Mouse (Mus musculus) stomach, embryonic 16.5 days (tissue): Measurements from ENCODE around the gene Krtap12-1. TPM values are rescaled to one million over a fixed set of nuclear protein-coding genes. Genes with fewer than 3 reads are reported as not detected.
"Not testable (repeated sequence)": the region's sequence is repeated elsewhere in the genome, so short reads cannot be mapped to it uniquely, and the experiment has no call there.

ENCODE experiments used
- ATAC-seq: fragments of 200-750 bp; cut with Nextera tagmentation; 2 replicates; pipeline ENCODE4 v1.8.0; 2017; ENCODE audit warnings: moderate number of reproducible peaks, moderate TSS enrichment; ENCODE audit not compliant: insufficient read depth, low FRiP score
- H3K27ac ChIP-seq: fragments of 300-500 bp; sonication (generic); 2 replicates; pipeline ENCODE4 v1.5.1; 2014; ENCODE audit warnings: low read length
- H3K27me3 ChIP-seq: fragments of 300-500 bp; sonication (generic); 2 replicates; pipeline ENCODE4 v1.6.1; 2014; ENCODE audit warnings: low read length, control low read depth, mixed read lengths; ENCODE audit not compliant: control insufficient read depth, insufficient read depth
- H3K36me3 ChIP-seq: fragments of 300-500 bp; sonication (generic); 2 replicates; pipeline ENCODE4 v1.6.1; 2014; ENCODE audit warnings: low read length; ENCODE audit not compliant: control insufficient read depth, insufficient read depth
- H3K4me1 ChIP-seq: fragments of 300-500 bp; sonication (generic); 2 replicates; pipeline ENCODE4 v1.6.1; 2014; ENCODE audit warnings: low read length, control low read depth, mixed read lengths; ENCODE audit not compliant: control insufficient read depth, insufficient read depth
- H3K4me2 ChIP-seq: fragments of 300-500 bp; sonication (generic); 2 replicates; pipeline ENCODE4 v1.6.1; 2014; ENCODE audit warnings: low read depth, low read length, mixed read lengths
- H3K4me3 ChIP-seq: fragments of 300-500 bp; sonication (generic); replicated peaks from 2 replicates; pipeline ENCODE4 v1.5.1; 2014; ENCODE audit warnings: mild to moderate bottlenecking, low read length
- H3K9ac ChIP-seq: fragments of 300-500 bp; sonication (generic); 2 replicates; pipeline ENCODE4 v1.6.1; 2014; ENCODE audit warnings: low read length
- H3K9me3 ChIP-seq: fragments of 300-500 bp; sonication (generic); replicated peaks from 2 replicates; pipeline ENCODE4 v1.6.1; 2016; ENCODE audit warnings: low read length, control low read depth; ENCODE audit not compliant: control insufficient read depth
- WGBS: fragments of 180-500 bp; shearing (Covaris S2); extraction: QIAGEN DNeasy Blood & Tissue Kit; methylation state at CpG from one replicate; pipeline ENCODE4 v1.1.7; 2014; 5-methylcytosine and 5-hydroxymethylcytosine counted together
- polyA plus RNA-seq: library from polyadenylated mRNA; unstranded; fragments of >200 nt; fragmentation: Nextera tagmentation; extraction: Ambion mirVana; gene quantifications from 2 replicates; pipeline ENCODE4 v1.2.1, GENCODE M21; 2015

Gene Krtap12-1
- polyA plus RNA-seq, 1 experiment from 2014 or later = not detected

DNA sequence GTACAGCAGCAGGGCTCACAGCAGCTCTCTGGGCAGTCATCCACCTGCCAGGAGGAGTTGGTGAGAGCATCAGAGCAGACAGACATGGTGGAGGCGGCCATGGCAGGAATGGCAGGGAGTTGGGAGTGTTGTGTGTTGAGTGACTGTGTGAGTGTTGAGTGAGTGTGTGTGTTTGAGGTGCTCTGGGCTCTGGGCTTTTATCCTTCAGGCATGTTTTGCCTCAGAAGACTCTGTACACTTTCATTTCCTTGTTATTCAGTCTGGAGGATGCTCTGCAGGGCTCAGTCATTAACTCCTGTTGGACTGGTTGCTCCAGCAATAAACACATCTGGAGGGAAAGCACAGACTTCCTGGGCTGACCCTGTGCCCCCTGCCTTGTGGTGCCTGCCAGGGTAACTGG is 39.2 kb downstream of the Krtap12-1 start, which contains the start of gene Gm3233:
Gene Gm3233, minus strand, starts transcription at position 101 of the 400 bp plus-strand sequence.
- not testable (repeated sequence) for H3K36me3 ChIP-seq, H3K4me2 ChIP-seq, ATAC-seq, H3K9ac ChIP-seq, H3K27ac ChIP-seq, H3K9me3 ChIP-seq, H3K4me1 ChIP-seq, H3K27me3 ChIP-seq, H3K4me3 ChIP-seq
- no CpG with 5 or more reads among the region's 1 CpGs for WGBS

DNA sequence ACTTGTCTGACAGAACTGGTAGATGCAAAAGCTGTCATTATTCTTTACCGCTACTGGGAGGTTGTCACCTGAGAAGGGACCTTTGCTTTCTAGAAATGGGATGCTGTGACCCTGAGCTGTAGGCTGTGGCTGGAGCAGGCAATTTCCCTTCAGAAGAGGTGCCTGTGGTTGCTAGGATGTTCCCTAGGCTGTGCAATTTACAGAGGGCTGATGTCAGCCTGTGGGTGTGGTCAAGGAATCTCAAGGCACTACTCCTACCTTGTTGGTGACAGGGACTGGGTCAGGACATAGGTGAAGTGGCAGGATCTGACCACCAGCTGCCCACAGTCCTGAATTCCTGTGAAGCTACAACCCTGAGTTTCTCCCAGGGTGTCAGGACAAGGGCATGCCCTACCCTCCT is 49.3 kb downstream of the Krtap12-1 start:
- Histone ChIP-seq H3K9me3 (no peaks in the 10 kb centered on the region), H3K9ac (no peak overlapping the region), H3K27ac (no peak overlapping the region), H3K4me2 (no peak overlapping the region), H3K4me3 (no peak overlapping the region), H3K36me3 (no peaks in the 10 kb centered on the region), H3K4me1 (no peaks in the 10 kb centered on the region), H3K27me3 (no peaks in the 10 kb centered on the region)
- ATAC-seq = no peak
- 75% methylated on average over 1 of the region's 1 CpGs for WGBS

Other genes starting within 250 kb of the Krtap12-1 start
- gene Fam207a, start 204.8 kb upstream of the Krtap12-1 start, polyA plus RNA-seq = 29.7 and 31.0 TPM in 2 replicates
- gene Itgb2, start 190.3 kb upstream of the Krtap12-1 start, polyA plus RNA-seq = 6.7 and 8.3 TPM in 2 replicates
- gene Pttg1ip, start 138.9 kb upstream of the Krtap12-1 start, polyA plus RNA-seq = 210 and 244 TPM in 2 replicates
- 324 and 327 TPM in 2 replicates for gene Sumo3, start 114.5 kb upstream of the Krtap12-1 start, polyA plus RNA-seq
- 4.4 and 10.1 TPM in 2 replicates for gene Gm49325, start 114.4 kb upstream of the Krtap12-1 start, polyA plus RNA-seq
- gene Ube2g2, start 98.3 kb upstream of the Krtap12-1 start, polyA plus RNA-seq = 78.0 and 82.4 TPM in 2 replicates
- gene Tspear, start 34.0 kb upstream of the Krtap12-1 start, polyA plus RNA-seq = 0.96 and 1.5 TPM in 2 replicates
- gene Gm19402, start 29.8 kb upstream of the Krtap12-1 start, polyA plus RNA-seq = not detected in 2 replicates
- not detected in 2 replicates for gene Gm9508, start 23.4 kb upstream of the Krtap12-1 start, polyA plus RNA-seq
- not detected in 2 replicates for gene Gm10272, start 14.0 kb upstream of the Krtap12-1 start, polyA plus RNA-seq
- gene Gm10024, start 9.1 kb upstream of the Krtap12-1 start, polyA plus RNA-seq = 0.27 TPM in 1 of 2 replicates, not detected in the other
- not detected in 2 replicates for gene Gm10142, start 4.8 kb upstream of the Krtap12-1 start, polyA plus RNA-seq
- not detected in 2 replicates for gene Gm10100, start 5.9 kb downstream of the Krtap12-1 start, polyA plus RNA-seq
- gene Gm18596, start 22.0 kb downstream of the Krtap12-1 start, polyA plus RNA-seq = not detected in 2 replicates
- gene Gm9736, start 30.8 kb downstream of the Krtap12-1 start, polyA plus RNA-seq = not detected in 2 replicates
- gene Gm3233, start 39.1 kb downstream of the Krtap12-1 start, polyA plus RNA-seq = not detected in 2 replicates
- gene Gm3238, start 50.7 kb downstream of the Krtap12-1 start, polyA plus RNA-seq = not detected in 2 replicates
- not detected in 2 replicates for gene Gm7138, start 56.3 kb downstream of the Krtap12-1 start, polyA plus RNA-seq
- not detected in 2 replicates for gene Gm3250, start 61.9 kb downstream of the Krtap12-1 start, polyA plus RNA-seq
- gene Gm7137, start 67.6 kb downstream of the Krtap12-1 start, polyA plus RNA-seq = not detected in 2 replicates
- gene Gm9639, start 74.5 kb downstream of the Krtap12-1 start, polyA plus RNA-seq = not detected in 2 replicates
- gene Gm19668, start 78.5 kb downstream of the Krtap12-1 start, polyA plus RNA-seq = not detected in 2 replicates
- gene Gm9507, start 91.2 kb downstream of the Krtap12-1 start, polyA plus RNA-seq = not detected in 2 replicates
- not detected in 2 replicates for gene Gm2696, start 94.1 kb downstream of the Krtap12-1 start, polyA plus RNA-seq
- gene Krtap10-4, start 106.5 kb downstream of the Krtap12-1 start, polyA plus RNA-seq = not detected in 2 replicates
- gene Krtap10-10, start 115.3 kb downstream of the Krtap12-1 start, polyA plus RNA-seq = not detected in 2 replicates
- gene Gm36176, start 126.2 kb downstream of the Krtap12-1 start, polyA plus RNA-seq = not detected in 2 replicates
- gene Gm10318, start 132.3 kb downstream of the Krtap12-1 start, polyA plus RNA-seq = not detected in 2 replicates
- gene Gm3285, start 141.4 kb downstream of the Krtap12-1 start, polyA plus RNA-seq = not detected in 2 replicates
- 5.8 and 6.7 TPM in 2 replicates for gene Lrrc3, start 181.9 kb downstream of the Krtap12-1 start, polyA plus RNA-seq
- gene Trpm2, start 250.0 kb downstream of the Krtap12-1 start, polyA plus RNA-seq = 1.1 and 1.5 TPM in 2 replicates